In genomic region chr2:156613541-156614257, GRCm38 (mm10) we compare ENCODE assay signal across 8 mouse cellular contexts. TPM values are rescaled to one million over a fixed set of nuclear protein-coding genes. Genes with fewer than 3 reads are reported as not detected.
A peak's percentile ranks its signal among the peaks of the same experiment; 100 is the strongest.
DNase-seq lines count a peak whose midpoint lies in the region; ATAC-seq and TF ChIP-seq lines count a peak whose summit lies in the region.

TSS of gene Dlgap4 (plus strand) at chr2:156613705.

- peak within 1 kb of the TSS; percentile 52 for H3K4me3 ChIP-seq in intestine, postnatal 0 days (ENCODE audit: low read depth, low read length)

- peak within 1 kb of the TSS; percentile 80 for H3K4me2 ChIP-seq in intestine, postnatal 0 days (replicated peaks; ENCODE audit: low read depth)

- no peaks in the 10 kb centered on the region for H3K4me1 ChIP-seq in intestine, postnatal 0 days (replicated peaks; ENCODE audit: control insufficient read depth, insufficient read depth, low read length)

- ATAC-seq in common myeloid progenitor, adult 5-6 weeks (replicated peaks; ENCODE audit: low read depth, poor library complexity, severe bottlenecking): no peak
- ATAC-seq in granulocyte monocyte progenitor cell, adult 5-6 weeks (replicated peaks; ENCODE audit: poor library complexity, severe bottlenecking): peak; percentile 36; the same call in 1 of the 2 replicates
- ATAC-seq in intestine, postnatal 0 days: peak; percentile 41
- ATAC-seq in megakaryocyte, adult 5-6 weeks (ENCODE audit: poor library complexity, severe bottlenecking): no peak

- no peaks in the 10 kb centered on the region for H3K9me3 ChIP-seq in intestine, postnatal 0 days (ENCODE audit: control insufficient read depth)

- peak within 1 kb of the TSS; percentile 34 for H3K9ac ChIP-seq in intestine, postnatal 0 days (ENCODE audit: low read depth, low read length)

- H3K27me3 ChIP-seq in intestine, postnatal 0 days (replicated peaks; ENCODE audit: control insufficient read depth, insufficient read depth, low read length): peaks cover 46% of the 10 kb centered on the region

- WGBS in intestine, postnatal 0 days: 1% methylated on average over 87 of the region's 103 CpGs

- no peak for TF ChIP-seq CTCF in intestine, postnatal 0 days (IDR thresholded peaks at IDR 0.05; ENCODE audit: low read depth)

- no peak within 1 kb of the TSS for H3K27ac ChIP-seq in intestine, postnatal 0 days (ENCODE audit: low read depth, low read length)

- H3K36me3 ChIP-seq in intestine, postnatal 0 days (ENCODE audit: control insufficient read depth, insufficient read depth): no peaks in the 10 kb centered on the region

- DNase-seq in layer of hippocampus, adult 18-20 months (ENCODE audit: low spot score in 2 of 2): no peak
- no peak for DNase-seq in layer of hippocampus, adult 9-10 months (ENCODE audit: low spot score)
- peak; percentile 71 for DNase-seq in MN1 (ENCODE audit: low spot score)
- peak; percentile 32 for DNase-seq in thymus, postnatal 14 days

RNA-seq across cellular contexts. Expression of gene Dlgap4, which starts in this region (rescaled TPM):
- 100 to 1,000 TPM; 199 to 207 TPM for total RNA-seq in layer of hippocampus, adult 18-20 months (2021)
- 5.4 and 11.6 TPM in 2 replicates for total RNA-seq in common myeloid progenitor, adult 5-6 weeks (2017)
- 21.3 and 24.6 TPM in 2 replicates for total RNA-seq in granulocyte monocyte progenitor cell, adult 5-6 weeks (2014; fragmentation: Nextera tagmentation)
- total RNA-seq in granulocyte monocyte progenitor cell, adult 5-6 weeks (2017): 3.7 and 14.7 TPM in 2 replicates
- polyA plus RNA-seq in intestine, postnatal 0 days (2015; fragmentation: Nextera tagmentation; extraction: Ambion mirVana): 37.5 and 43.1 TPM in 2 replicates
- total RNA-seq in megakaryocyte, adult 5-6 weeks (2015): 35.2 and 38.7 TPM in 2 replicates
- 13.8 and 24.0 TPM in 2 replicates for total RNA-seq in megakaryocyte, adult 5-6 weeks (2017)

Comparison
In these comparisons a context has a peak if more than half of its experiments do, and no peak if none do; other contexts are left out.
1. RNA of gene Dlgap4 (total RNA-seq): 199 to 207 TPM in layer of hippocampus, adult 18-20 months; 13.8 to 38.7 TPM in megakaryocyte, adult 5-6 weeks, 3.7 to 24.6 TPM in granulocyte monocyte progenitor cell, adult 5-6 weeks and 5.4 to 11.6 TPM in common myeloid progenitor, adult 5-6 weeks; every median in the first group is over 4 times any median in the second.
2. DNase-seq: peak in MN1 (single experiment) and thymus, postnatal 14 days (single experiment); none in layer of hippocampus, adult 18-20 months (0 of 2) and layer of hippocampus, adult 9-10 months (single experiment).
3. ATAC-seq: peak in granulocyte monocyte progenitor cell, adult 5-6 weeks (single experiment) and intestine, postnatal 0 days (single experiment); none in common myeloid progenitor, adult 5-6 weeks (single experiment) and megakaryocyte, adult 5-6 weeks (single experiment).